16 mouse cellular contexts compared by ENCODE assay signal in genomic region chr14:45416265-45416664, GRCm38 (mm10).
"Had no signal": no experiment of that assay in that cellular context is flagged by ENCODE, and none has a peak within 500 bp of the region (broad histone marks: within the 10 kb centered on the region; RNA-seq: fewer than 3 reads in every experiment).

No protein-coding gene starts in this region.

- H3K36me3 ChIP-seq: neural tube, embryonic 13.5 days; neural tube, embryonic 15.5 days; stomach, embryonic 15.5 days had no signal

- H3K4me3 ChIP-seq: neural tube, embryonic 13.5 days; neural tube, embryonic 15.5 days; stomach, embryonic 15.5 days had no signal

- H3K9ac ChIP-seq: neural tube, embryonic 13.5 days; neural tube, embryonic 15.5 days; stomach, embryonic 15.5 days had no signal

- H3K27ac ChIP-seq: neural tube, embryonic 13.5 days; neural tube, embryonic 15.5 days; stomach, embryonic 15.5 days; stomach, postnatal 0 days had no signal

- H3K4me1 ChIP-seq: neural tube, embryonic 13.5 days; neural tube, embryonic 15.5 days; stomach, embryonic 15.5 days had no signal

- DNase-seq: retina, postnatal 1 day; right cerebral cortex, adult 18-20 months; right cerebral cortex, postnatal 14 days; right cerebral cortex, postnatal 25 days; right cerebral cortex, postnatal 4 days; spleen, adult 18-20 months; thymus, adult 18-20 months; thymus, adult 2 months; thymus, postnatal 14 days; thymus, postnatal 25 days; thymus, postnatal 36 days; thymus, postnatal 4 days had no signal

- H3K4me2 ChIP-seq: neural tube, embryonic 13.5 days; neural tube, embryonic 15.5 days; stomach, embryonic 15.5 days had no signal

- H3K27me3 ChIP-seq: neural tube, embryonic 13.5 days; neural tube, embryonic 15.5 days; stomach, embryonic 15.5 days had no signal

- H3K9me3 ChIP-seq: neural tube, embryonic 13.5 days; neural tube, embryonic 15.5 days; stomach, embryonic 15.5 days had no signal
